Mouse (Mus musculus) brain, embryonic 14.5 days (tissue): ENCODE data around the gene Rad50.

Experiments used
- CTCF ChIP-seq: fragments of 200-500 bp; IDR thresholded peaks from 2 replicates; pipeline ENCODE4 v1.5.1; 2012; ENCODE audit warnings: inconsistent platforms, mild to moderate bottlenecking, moderate library complexity, borderline replicate concordance; ENCODE audit not compliant: insufficient read depth, insufficient read length; ENCODE audit errors: extremely low read depth
- POLR2A ChIP-seq: fragments of 200-500 bp; IDR thresholded peaks from 2 replicates; pipeline ENCODE4 v1.6.1; 2012; ENCODE audit warnings: mild to moderate bottlenecking, inconsistent platforms, borderline replicate concordance; ENCODE audit not compliant: poor library complexity, insufficient read depth, insufficient read length, severe bottlenecking; ENCODE audit errors: extremely low read depth

- TF ChIP-seq POLR2A (no peak), CTCF (no peak)
Measured at GRCm38 (mm10) chr11:53615172-53615571, 91.9 kb downstream of the Rad50 start.
